ENCODE assay signal across 8 mouse cellular contexts in the genomic region with DNA sequence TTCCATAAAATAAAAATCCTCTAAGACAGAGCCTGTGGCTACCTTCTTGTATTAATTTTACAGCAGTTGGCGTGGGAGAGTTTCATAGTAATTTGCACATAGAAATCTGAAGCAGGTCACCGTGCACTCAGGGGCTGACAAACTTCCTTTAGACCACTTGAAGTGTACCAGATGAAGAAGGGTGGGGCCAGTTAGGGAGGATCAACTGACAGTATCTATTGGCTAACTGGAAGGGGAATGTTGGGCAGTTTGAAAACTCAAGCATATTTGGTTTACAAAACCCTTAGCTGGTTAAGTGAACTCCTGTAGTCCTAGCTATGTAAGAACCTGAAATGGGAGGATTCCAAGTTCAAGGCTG. TPM values are rescaled to one million over a fixed set of nuclear protein-coding genes. Genes with fewer than 3 reads are reported as not detected.
DNase-seq lines count a peak whose midpoint lies in the region; ATAC-seq and TF ChIP-seq lines count a peak whose summit lies in the region.

No protein-coding gene starts in this region.

- no peak for TF ChIP-seq POLR2A in lung, adult 2 months (IDR thresholded peaks at IDR 0.05; ENCODE audit: borderline replicate concordance, extremely low read depth, low read depth, low read length)

- H3K36me3 ChIP-seq in midbrain, embryonic 11.5 days (ENCODE audit: control insufficient read depth, insufficient read depth, low read length), result peaks cover 4% of the 10 kb centered on the region; the same call in 1 of the 2 replicates

- peak; percentile 48; the same call in 1 of the 2 replicates for ATAC-seq in common myeloid progenitor, adult 5-6 weeks (replicated peaks; ENCODE audit: low read depth, poor library complexity, severe bottlenecking)
- peak; percentile 2 for ATAC-seq in inflammation-experienced regulatory T-cells, adult 6 months
- ATAC-seq in midbrain, embryonic 11.5 days (ENCODE audit: low FRiP score), result peak; percentile 52; the same call in 1 of the 2 replicates

- H3K4me3 ChIP-seq in lung, adult 2 months (replicated peaks; ENCODE audit: extremely low read depth, low read depth, low read length), result peak overlapping the region; percentile 68
- H3K4me3 ChIP-seq in midbrain, embryonic 11.5 days (ENCODE audit: low read depth, low read length), result no peak overlapping the region; the same call in 1 of the 2 replicates

- H3K4me2 ChIP-seq in midbrain, embryonic 11.5 days, result peak overlapping the region; percentile 60

- H3K4me1 ChIP-seq in lung, adult 2 months (ENCODE audit: control insufficient read depth, insufficient read depth, low read length), result no peaks in the 10 kb centered on the region
- H3K4me1 ChIP-seq in midbrain, embryonic 11.5 days (ENCODE audit: control insufficient read depth, insufficient read depth, low read length), result peaks cover 11% of the 10 kb centered on the region

- no peaks in the 10 kb centered on the region for H3K9me3 ChIP-seq in midbrain, embryonic 11.5 days (ENCODE audit: control insufficient read depth, low read length)

- no peak for DNase-seq in lung, adult 2 months
- no peak for DNase-seq in lung, postnatal 10 days
- no peak for DNase-seq in midbrain, embryonic 11.5 days (ENCODE audit: low spot score, missing footprints)
- no peak for DNase-seq in left cerebral cortex, adult 18-20 months (ENCODE audit: low spot score in 2 of 2)
- DNase-seq in layer of hippocampus, postnatal 25 days (ENCODE audit: extremely low spot score in 1 of 2, low spot score in 1 of 2), result no peak
- DNase-seq in cerebellum, postnatal 25 days, result no peak

- H3K27me3 ChIP-seq in midbrain, embryonic 11.5 days (ENCODE audit: control insufficient read depth, insufficient read depth, low read length), result no peaks in the 10 kb centered on the region

- no peak for TF ChIP-seq CTCF in lung, adult 2 months (IDR thresholded peaks at IDR 0.05; ENCODE audit: insufficient read depth, low read length)

- no peak overlapping the region for H3K27ac ChIP-seq in midbrain, embryonic 11.5 days (ENCODE audit: low read depth, low read length)

- 21% methylated on average over 2 of the region's 2 CpGs for WGBS in lung, adult 2 months
- 73% methylated on average over 2 of the region's 2 CpGs for WGBS in midbrain, embryonic 11.5 days

- peak overlapping the region; percentile 82; the same call in 1 of the 2 replicates for H3K9ac ChIP-seq in midbrain, embryonic 11.5 days (ENCODE audit: low read length)

RNA-seq across cellular contexts. Expression of a gene that starts 0.4 kb away (rescaled TPM):
- 4.5 and 4.7 TPM in 2 replicates for polyA plus RNA-seq in lung, adult 2 months (2012; rRNA removed)
- 102 TPM in 2 replicates for total RNA-seq in common myeloid progenitor, adult 5-6 weeks (2017)
- polyA plus RNA-seq in inflammation-experienced regulatory T-cells, adult 6 months (2017; shearing (Covaris generic)), result 10 to 100 TPM; 28.7 to 35.6 (median 29.5) TPM
- 70.8 and 72.9 TPM in 2 replicates for polyA plus RNA-seq in midbrain, embryonic 11.5 days (2014; fragmentation: Nextera tagmentation; extraction: Ambion mirVana)
- total RNA-seq in left cerebral cortex, adult 18-20 months (2021), result 10 to 100 TPM; 14.9 to 15.8 TPM
- 10 to 100 TPM; 14.3 to 16.9 TPM for total RNA-seq in layer of hippocampus, postnatal 25 days (2021)

Comparison
In these comparisons a context has a peak if more than half of its experiments do, and no peak if none do; other contexts are left out.
1. ATAC-seq: peak in every context shown above with its lines; median percentile 52 in midbrain, embryonic 11.5 days; 48 in common myeloid progenitor, adult 5-6 weeks; 2 in inflammation-experienced regulatory T-cells, adult 6 months.